Mouse (Mus musculus): ENCODE data around the gene Aifm1. TPM values are rescaled to one million over a fixed set of nuclear protein-coding genes. Genes with fewer than 3 reads are reported as not detected.

The Aifm1 gene
- 60.4 and 64.0 TPM in 2 replicates for polyA plus RNA-seq (2015; fragmentation: Nextera tagmentation; extraction: Ambion mirVana)

GRCm38 (mm10) chrX:48513166-48513807 lies at the start of gene Aifm1:
Gene Aifm1, minus strand, starts transcription at chrX:48513563.

DNA sequence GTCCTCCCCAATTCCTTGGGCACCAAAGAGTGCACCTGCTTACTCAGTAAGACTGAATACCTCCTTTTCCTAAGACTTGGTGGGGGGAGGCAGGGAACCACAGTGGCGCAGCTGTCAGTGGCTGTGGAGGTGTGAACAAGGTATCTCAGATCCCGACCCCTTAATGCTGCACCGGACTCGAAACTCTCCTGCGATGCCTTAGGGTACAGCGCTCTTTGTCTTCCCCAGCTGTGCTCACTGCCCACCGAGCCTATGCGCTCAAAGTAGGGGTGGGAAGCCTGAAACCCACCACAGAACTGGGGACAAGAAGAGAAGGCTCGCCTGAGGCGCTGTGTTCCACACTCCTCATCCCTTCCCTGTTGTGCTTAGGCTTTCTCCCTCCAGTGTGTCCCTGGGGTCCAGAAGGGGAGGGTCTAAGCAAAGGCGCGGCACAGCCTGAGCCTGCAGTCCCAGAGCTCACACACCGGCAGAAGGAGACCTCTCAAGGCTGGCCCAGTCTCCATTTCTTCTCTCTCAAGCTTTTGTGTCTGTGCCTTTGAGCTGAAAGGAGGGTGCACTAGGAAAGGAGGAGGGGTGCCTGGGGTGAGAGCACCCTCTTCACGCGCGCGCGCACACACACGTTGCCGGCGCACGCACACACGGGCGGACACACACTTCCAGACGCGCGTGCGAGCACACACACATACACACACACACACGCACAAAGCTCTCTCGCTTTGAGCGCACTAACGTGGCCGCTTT lies 5.6 kb upstream of the Aifm1 start, which contains the start of gene Rab33a:
Gene Rab33a, plus strand, starts transcription at position 478 of the 741 bp plus-strand sequence.

DNA sequence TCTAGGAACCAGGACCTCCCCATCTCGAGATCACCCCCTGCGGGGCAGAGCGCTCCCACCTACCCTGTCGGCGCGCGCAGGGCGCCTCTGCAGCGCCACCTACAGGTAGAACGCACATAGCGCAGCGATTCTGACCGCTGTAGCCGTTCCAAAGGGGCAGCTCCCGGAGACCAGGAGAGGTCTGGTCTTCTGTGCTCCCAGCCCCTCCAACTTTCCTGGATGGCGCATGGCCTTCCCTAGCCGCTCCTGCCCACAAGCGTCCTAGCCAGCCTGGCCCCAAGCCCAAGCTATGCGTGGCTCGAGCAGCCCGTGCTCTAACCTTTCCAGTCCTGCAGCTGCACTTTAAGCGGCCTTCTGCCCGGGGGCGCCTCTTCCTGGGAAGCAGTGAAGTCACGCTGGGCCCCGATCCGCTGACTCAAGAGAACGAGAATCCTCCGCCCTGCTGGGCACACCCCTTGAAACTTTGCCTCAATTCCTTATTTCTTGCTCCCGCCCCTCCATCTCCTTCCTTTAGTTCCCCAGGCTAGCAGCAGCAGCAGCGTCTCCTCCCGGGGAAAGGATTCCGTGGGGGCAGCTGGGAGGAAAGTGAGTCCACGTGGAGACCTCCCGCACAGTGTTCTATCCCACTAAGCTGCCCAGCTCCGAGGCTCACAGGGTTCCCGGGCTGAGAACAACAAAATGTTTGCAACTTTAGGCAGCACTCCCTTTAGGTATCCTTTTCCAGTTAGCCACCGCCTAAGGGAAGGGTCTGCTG lies 50.4 kb downstream of the Aifm1 start, which contains the start of gene Elf4:
Gene Elf4, minus strand, starts transcription at position 379 of the 754 bp plus-strand sequence.

Other genes starting within 250 kb of the Aifm1 start
- 3.4 and 3.7 TPM in 2 replicates for gene Bcorl1, start 172.2 kb downstream of the Aifm1 start, polyA plus RNA-seq (2015; fragmentation: Nextera tagmentation; extraction: Ambion mirVana)
- gene Elf4, start 50.4 kb downstream of the Aifm1 start, polyA plus RNA-seq (2015; fragmentation: Nextera tagmentation; extraction: Ambion mirVana), result 3.1 and 3.3 TPM in 2 replicates
- 1.5 and 1.7 TPM in 2 replicates for gene Rab33a, start 5.7 kb upstream of the Aifm1 start, polyA plus RNA-seq (2015; fragmentation: Nextera tagmentation; extraction: Ambion mirVana)
- 3.6 and 4.1 TPM in 2 replicates for gene Zfp280c, start 80.9 kb upstream of the Aifm1 start, polyA plus RNA-seq (2015; fragmentation: Nextera tagmentation; extraction: Ambion mirVana)
- gene Slc25a14, start 109.8 kb upstream of the Aifm1 start, polyA plus RNA-seq (2015; fragmentation: Nextera tagmentation; extraction: Ambion mirVana), result 4.3 and 5.3 TPM in 2 replicates
- gene Gpr119, start 160.9 kb upstream of the Aifm1 start, polyA plus RNA-seq (2015; fragmentation: Nextera tagmentation; extraction: Ambion mirVana), result not detected in 2 replicates
- gene Rbmx2, start 181.4 kb upstream of the Aifm1 start, polyA plus RNA-seq (2015; fragmentation: Nextera tagmentation; extraction: Ambion mirVana), result 7.0 and 7.2 TPM in 2 replicates

All from skeletal muscle tissue, postnatal 0 days (tissue).